Mouse (Mus musculus): Measurements from ENCODE around the gene Scgb2a2. TPM values are rescaled to one million over a fixed set of nuclear protein-coding genes. Genes with fewer than 3 reads are reported as not detected.
"Not testable (repeated sequence)": the region's sequence is repeated elsewhere in the genome, so short reads cannot be mapped to it uniquely, and the experiment has no call there.

The Scgb2a2 gene
- not detected for total RNA-seq (2021)
- long read RNA-seq, experiment 1, result 0 reads
- long read RNA-seq, experiment 2, result 0 reads

DNA sequence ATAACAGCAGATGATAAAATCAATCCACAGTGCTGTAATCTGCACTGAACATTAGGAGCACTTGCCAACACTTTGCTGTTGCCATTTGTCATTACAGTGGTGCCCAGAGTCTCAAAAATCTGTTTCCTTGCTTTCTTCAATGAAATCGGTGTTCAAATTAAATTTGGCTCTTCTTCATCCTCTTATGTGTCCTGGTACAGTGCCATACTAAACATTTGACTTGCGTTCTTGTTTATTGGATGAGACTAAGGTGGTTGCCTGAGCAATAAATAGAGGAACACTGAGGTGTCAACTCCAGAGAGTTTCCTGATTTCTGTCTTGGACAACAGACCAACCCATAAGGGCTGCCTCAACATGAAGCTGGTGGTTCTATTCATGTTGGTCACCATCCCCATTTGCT is at the start of gene Scgb2a2:
Gene Scgb2a2, plus strand, starts transcription at position 301 of the 400 bp plus-strand sequence.
- no peak for DNase-seq (ENCODE audit: low spot score in 2 of 2)

DNA sequence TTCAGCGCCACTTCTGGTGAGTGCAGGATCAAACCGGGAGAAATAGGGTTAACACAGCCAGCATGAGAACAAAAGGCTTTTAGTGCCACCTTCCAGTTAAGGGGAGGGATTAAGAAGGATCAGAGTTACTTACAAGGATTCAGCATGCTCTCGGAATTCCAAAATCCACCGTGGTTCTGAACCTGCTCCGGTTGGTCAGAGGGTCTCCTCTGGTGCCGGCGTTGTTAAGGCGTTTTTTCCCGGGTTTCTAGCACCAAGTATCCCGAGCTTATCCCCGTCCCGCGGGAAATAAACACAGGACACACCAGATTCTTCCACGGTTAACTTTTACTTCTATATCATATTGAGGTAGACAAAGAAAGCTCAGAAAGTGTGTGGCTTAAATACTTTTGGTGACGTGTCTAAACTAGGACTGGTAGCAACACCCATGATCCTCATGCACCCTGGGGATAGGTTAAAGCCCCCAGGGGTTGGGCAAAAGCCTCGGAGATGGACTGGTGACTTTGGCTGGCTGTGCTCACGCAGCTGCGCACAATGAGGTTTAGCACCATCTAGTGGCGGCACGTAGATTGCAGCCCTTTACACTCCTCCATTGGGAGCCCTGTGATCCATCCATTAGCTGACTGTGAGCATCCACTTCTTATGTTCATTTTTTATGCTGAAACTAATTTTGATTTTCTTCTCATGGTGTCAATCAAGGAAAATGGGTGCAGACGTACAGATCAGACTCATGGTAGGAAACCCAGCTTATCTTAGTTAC is 10.6 kb upstream of the Scgb2a2 start:
- DNase-seq (ENCODE audit: low spot score in 2 of 2), result peak in 1 of 2 experiments; percentile 37

DNA sequence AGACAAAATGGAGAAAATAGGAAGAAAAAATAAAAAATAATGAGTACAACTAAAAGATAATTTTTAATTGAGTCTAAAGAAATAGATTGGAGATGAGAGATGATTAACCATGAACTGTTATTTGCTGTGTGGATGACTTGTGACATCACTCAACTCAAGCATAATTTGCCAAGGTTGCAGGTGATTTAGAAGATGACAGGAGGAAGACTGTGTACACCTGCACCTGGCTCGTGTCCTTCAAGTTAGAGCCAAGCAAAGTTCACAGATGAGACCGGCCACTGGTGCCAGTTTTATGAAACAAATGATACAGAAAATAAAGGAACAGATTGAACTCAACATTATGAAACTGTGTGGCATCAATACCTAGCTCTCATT is 10.0 kb upstream of the Scgb2a2 start:
- DNase-seq (ENCODE audit: low spot score in 2 of 2), result no peak

DNA sequence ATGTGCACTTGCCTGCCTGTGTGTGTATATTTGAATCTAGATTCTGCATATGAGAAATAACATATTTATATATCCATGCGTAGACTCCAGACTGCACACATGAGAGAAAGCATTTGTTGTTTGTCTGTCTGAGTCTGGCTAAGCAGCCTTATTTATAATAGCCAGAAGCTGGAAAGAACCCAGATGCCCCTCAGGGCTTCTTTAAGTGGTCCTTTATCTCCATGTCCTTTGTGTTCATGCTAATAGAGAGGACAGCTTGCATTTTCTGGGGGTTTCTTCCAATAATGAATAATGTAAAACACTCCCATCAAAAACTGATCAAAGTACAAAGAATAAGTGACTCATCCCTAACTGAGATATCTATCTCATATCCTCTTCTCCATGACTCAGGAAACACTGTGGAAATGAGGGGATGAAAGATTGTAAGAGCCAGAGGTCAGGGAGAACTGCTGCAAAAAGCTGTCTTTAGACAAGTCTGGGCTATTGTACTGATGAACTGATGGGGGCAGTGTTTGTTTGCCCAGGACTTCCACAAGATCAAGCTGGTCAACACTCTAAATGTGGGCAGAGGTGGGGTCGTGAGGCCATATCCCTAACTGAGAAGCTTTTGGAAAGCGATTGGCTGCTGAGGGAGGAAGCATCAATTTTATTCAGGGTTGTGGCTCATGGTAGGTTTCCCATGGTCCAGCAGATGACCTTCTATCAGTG is 2.2 kb downstream of the Scgb2a2 start:
- not testable (repeated sequence) for DNase-seq (ENCODE audit: low spot score in 2 of 2)

DNA sequence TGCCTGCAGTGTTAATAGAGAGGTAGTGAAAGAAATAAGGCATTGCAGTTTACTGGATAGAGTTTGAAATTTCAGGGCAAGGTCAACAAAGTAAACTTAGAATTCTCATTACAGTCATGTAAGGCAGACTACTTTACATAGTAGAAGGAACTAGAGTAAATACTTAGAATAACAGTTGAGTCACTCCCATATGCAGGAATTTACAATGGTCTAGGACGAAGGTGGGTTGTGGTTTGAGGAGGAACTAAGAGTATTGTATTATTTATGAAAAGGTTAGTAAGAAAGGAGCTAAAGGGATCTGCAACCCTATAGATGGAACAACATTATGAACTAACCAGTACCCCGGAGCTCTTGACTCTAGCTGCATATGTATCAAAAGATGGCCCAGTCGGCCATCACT is 13.5 kb downstream of the Scgb2a2 start:
- not testable (repeated sequence) for DNase-seq (ENCODE audit: low spot score in 2 of 2)

DNA sequence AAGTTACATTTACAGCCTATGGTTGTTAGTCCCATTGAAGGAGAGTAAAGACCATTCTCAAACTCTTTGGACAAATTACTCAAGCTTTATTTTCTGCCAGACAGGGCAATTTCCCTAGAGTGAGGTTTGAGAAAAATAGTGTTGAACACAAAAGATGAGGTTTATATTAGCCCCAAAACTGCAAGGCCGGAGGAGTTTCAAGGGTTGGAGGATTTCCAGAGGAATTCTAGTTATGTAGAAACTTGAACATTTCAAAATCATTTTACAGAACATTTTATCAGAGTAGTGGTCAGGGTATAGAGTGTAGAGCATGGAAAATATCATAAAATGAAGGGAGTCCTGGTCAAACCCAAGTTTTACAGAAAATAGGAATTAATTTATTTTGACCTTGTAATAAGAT is 17.5 kb downstream of the Scgb2a2 start:
- DNase-seq (ENCODE audit: low spot score in 2 of 2), result no peak

DNA sequence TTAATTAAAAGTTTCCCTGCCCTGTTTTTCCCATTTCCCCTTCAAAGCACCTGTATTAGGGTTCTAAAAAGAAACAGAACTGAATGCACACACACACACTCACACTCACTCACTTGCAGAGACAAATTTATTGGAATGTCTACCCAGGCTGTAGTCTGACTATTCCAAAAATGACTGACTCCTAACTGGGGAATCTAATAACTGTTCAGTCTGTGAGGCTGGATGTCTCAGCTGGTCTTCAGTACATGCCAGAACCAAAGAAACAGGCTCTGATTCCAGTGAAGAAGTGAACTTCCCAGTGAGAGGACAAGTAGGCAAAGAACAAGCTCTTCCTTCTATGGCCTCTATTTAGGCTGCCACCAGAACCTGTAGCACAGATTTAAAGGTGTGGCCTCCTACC is 18.1 kb downstream of the Scgb2a2 start:
- no peak for DNase-seq (ENCODE audit: low spot score in 2 of 2)

DNA sequence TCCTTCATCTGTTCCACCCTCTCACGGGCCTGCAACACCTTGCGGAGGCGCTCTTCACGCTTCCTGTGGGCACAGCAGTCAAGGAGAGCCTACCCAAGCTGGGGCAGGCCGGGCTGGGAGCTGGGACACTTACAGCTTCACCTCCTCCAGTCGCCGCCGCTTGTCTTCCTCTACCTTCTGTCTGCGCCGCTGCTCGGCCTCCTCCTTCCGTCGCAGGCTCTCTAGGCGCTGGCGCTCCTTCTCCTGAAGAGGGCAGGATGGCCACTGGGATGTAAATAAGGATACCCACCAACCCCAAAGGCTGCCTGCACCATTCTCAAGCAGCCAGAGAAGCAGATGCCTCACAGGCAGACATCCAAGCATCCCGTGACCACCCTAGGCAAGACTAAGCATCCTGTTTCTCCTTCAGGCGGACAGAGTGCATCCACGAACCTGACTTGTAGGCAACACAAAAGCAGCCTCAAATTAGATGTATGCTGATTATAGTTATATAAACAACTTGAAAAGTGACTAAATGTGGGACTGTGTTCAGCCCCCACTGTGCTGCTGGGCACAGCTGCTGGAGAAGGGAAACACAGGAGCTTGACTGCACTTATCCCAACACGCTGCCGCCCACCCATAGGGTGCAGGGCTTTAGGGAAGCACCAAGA is 30.9 kb downstream of the Scgb2a2 start:
- DNase-seq (ENCODE audit: low spot score in 2 of 2), result no peak

DNA sequence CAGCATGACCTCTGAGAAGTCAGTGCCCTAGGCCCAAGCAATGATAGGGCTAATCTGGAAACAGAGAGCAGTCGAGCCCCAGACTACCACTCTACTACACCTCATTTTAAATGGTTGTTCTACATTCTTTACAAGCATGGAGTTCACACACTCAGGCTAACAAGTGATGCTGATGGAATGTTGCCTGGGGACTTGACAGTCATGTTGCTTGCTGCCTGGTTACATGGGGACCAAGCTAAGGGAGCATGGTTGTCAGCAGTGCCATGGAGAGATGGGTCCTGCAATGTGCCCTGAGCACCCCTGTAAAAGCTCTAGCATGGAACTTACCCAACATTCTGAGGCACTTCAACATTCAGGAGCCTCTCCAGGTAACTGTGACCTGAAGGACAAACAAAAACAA is 39.0 kb downstream of the Scgb2a2 start:
- no peak for DNase-seq (ENCODE audit: low spot score in 2 of 2)

DNA sequence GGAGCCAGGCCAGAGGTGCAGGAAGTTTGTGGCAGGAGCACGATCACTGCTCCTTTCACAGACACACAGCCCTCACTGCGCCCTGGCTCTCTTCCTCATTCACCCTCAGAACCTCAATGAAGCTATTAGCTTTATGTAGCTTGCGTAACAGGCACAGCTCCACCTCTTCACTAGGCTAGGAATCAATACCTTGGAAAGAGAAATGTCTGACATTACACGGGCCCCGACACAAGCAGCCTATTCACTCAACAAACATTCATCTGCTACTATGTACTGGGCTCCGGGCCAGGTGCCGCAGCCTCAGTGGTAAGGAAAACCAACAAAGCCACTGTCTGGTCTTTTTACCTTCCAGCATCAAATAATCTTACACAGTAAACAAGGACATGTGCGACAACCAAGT is 39.4 kb downstream of the Scgb2a2 start:
- no peak for DNase-seq (ENCODE audit: low spot score in 2 of 2)

DNA sequence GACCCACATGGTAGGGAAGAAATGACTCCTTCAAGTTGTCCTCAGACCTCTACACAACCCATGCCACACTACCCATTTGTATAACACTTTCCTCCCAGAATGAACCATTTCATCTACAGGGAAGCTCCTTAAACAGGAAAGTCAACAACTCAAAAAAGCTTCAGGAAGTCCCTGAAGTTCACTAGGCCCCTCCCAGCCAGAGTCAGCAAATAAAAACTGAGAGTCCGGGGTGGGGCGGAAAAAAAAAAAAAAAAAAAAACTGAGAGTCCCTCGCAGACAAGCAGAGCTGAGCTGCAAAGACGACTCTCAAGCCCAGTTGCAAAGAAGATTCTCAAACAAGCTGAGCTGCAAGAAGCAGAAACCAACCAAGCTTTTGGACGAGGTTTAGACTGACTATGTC is 48.7 kb downstream of the Scgb2a2 start:
- no peak for DNase-seq (ENCODE audit: low spot score in 2 of 2)

DNA sequence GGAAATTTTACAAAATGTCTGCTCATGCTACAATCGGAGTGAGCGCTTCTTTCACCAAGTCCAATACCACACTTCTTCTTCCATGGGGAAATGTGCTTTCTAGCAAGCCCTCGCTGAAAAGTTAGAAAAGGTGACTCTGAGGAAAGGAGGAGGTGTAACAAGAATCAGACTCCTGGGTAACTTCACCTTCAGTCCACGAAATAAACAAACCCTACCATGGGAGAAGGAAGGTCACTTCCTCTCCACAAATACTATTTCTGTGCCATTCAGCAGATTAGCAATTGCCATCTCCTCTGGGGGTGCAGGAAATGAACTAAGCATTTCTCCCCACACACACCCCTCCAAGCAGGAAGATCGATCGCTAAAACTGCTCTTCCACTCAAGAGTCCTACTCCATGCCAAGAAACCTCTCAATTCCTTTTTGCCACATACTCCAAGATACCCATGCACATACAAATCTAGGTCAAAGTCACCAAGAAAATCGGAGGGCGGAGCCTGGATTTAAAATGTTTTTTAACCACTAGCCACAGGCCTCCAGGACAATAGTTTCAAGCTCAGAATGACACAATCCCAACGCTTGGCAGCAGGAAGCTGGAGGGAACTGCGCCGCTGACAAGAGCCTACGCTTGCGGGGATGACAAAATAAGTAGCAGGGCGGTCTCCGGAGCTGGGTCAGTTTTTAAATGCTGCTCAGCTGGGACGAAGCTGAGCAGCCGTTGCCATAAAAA is 51.1 kb downstream of the Scgb2a2 start:
- no peak for DNase-seq (ENCODE audit: low spot score in 2 of 2)

DNA sequence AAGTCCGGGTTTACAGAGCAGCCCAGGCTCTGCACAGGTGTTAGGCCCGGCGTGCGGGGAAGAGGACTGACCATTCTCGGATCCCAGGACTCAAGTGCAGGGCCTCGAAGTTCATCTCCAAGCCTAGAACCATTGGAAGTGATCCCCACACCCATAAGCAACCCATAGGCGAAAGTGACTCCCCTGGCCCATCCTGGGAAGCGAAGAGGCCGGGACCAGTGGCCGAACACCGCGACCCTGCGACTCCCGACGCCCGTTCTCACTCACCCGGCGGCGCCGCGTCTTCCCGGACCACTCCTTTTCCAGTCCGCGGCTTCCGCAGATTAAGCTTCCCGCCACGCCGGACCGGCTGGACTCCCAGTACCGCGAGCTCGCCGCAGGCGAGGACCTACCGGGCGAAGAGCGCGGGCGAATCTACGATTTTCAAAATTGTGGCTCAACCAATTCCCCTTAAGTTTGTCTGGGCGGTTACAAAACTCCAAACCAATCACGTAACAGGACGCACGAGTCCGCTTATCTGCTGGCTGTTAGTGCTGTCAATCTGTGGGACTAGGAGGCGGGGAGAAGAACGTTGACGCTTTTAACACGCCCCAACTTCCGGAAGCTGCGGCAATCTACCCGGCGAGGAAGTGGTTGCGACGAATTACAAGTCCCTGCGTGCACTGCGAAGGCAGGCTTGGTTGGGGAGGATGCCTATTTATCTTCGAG is 51.9 kb downstream of the Scgb2a2 start, which contains the start of gene Incenp:
Gene Incenp, minus strand, starts transcription at position 480 of the 708 bp plus-strand sequence.
- DNase-seq (ENCODE audit: low spot score in 2 of 2), result peak; percentile 68 to 88

DNA sequence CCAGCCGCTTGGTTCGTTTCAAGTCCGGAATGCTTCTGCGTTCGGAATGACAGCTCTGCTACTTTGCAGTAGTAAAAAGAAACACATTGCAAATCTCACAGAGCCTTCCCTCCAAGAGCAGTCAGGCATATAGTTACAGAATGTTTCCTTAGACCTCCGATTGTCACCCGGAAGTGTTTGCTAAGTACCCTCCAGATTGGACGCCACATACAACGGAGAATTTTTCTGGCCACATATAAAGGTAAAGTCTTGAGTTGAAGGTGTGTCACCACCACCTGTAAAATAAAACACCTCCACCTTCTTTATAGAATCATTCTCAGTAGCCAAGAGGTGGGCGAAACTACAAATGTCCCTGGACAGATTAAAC is 52.4 kb downstream of the Scgb2a2 start:
- no peak for DNase-seq (ENCODE audit: low spot score in 2 of 2)

DNA sequence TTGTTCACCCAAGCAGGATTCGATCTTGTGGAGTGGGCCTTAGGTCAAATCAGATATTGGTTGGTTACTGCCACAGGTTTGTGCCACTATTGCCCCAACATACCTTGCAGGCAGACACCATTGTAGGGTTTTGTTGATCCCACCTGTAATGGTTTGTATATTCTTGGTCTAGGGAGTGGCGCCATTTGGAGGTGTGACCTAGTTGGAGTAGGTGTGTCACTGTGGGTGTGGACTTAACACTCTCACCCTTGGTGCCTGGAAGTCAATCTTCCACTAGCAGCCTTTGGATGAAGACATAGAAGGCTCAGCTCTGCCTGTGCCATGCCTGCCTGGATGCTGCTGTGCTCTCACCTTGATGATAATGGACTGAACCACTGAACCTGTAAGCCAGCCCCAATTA is 53.3 kb downstream of the Scgb2a2 start:
- DNase-seq (ENCODE audit: low spot score in 2 of 2), result not testable (repeated sequence)

Small RNA genes lying within 50 kb of the gene (microRNA-seq; reads per million reads assigned to microRNA genes)
- gene Gm22369, result not detected

Other genes with a start within 250 kb of the Scgb2a2 start
- 10 to 100 TPM; 39.3 TPM for gene Incenp, start 52.0 kb downstream of the Scgb2a2 start, total RNA-seq (2021)
- 1,000 to 10,000 TPM; 1,831 to 1,888 TPM for gene Fth1, start 133.0 kb downstream of the Scgb2a2 start, total RNA-seq (2021)
- 1 to 10 TPM; 1.2 to 1.5 TPM for gene Best1, start 154.1 kb downstream of the Scgb2a2 start, total RNA-seq (2021)
- 10 to 100 TPM; 24.2 to 26.1 TPM for gene Rab3il1, start 154.1 kb downstream of the Scgb2a2 start, total RNA-seq (2021)
- 10 to 100 TPM; 16.8 to 28.4 TPM for gene Fads3, start 194.0 kb downstream of the Scgb2a2 start, total RNA-seq (2021)